In the genomic region with DNA sequence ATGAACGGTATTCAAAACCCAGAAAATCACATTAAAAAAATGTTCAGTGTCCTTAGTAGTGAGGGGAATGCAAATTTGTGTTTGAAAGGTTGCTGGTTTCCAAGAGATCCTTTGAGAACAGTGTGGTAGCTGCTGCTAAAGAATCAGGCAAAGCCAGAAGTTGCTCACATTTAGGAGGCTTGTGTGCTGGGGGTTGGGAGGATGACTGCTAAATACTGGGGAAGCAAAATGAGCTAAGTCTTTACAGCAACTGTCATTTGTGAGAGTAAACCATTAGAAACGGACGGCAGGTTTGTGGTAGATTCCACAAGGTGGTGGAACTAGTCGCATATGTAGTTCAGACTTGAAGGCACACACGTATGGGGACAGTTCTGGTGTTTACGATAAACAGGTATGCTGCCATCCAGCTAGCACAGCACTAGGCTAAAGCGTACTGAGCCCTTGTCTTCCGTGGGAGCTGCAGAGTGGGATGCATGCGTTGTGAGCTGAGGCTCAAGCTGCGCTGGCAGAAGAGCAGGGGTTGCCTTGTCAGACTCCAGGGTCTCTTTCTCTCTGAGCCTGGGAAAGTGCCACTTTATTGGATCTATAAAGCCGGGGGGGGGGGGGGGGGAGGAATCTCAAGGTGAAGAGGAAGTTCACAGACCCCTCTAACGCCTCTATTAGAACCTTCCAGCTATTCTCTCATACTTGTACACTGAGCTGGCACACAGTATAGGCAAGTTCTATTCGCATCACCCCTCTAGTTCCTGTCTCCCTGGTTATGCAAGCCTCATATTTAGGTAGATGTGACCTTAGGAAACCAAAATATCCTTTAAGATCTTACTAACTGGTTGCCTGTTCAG, we compare ENCODE assay signal across 11 mouse cellular contexts. TPM values are rescaled to one million over a fixed set of nuclear protein-coding genes. Genes with fewer than 3 reads are reported as not detected.
DNase-seq lines count a peak whose midpoint lies in the region; ATAC-seq and TF ChIP-seq lines count a peak whose summit lies in the region.
"Had no signal": no experiment of that assay in that cellular context is flagged by ENCODE, and none has a peak within 500 bp of the region (broad histone marks: within the 10 kb centered on the region; RNA-seq: fewer than 3 reads in every experiment).

No protein-coding gene starts in this region.

- peak; percentile 60; the same call in 1 of the 2 replicates for ATAC-seq in embryonic facial prominence, embryonic 11.5 days (replicated peaks; ENCODE audit: insufficient number of reproducible peaks, low FRiP score, low TSS enrichment, low read depth)
- ATAC-seq in hindbrain, embryonic 13.5 days (ENCODE audit: low FRiP score), result peak; percentile 79

- no peak for TF ChIP-seq CTCF in brain, embryonic 14.5 days (IDR thresholded peaks at IDR 0.05; ENCODE audit: borderline replicate concordance, extremely low read depth, insufficient read depth, insufficient read length)

- H3K4me3 ChIP-seq in embryonic facial prominence, embryonic 11.5 days (ENCODE audit: low read depth, low read length), result no peak overlapping the region
- peak overlapping the region; percentile 10; the same call in 1 of the 2 replicates for H3K4me3 ChIP-seq in hindbrain, embryonic 13.5 days
- peak overlapping the region; percentile 61 for H3K4me3 ChIP-seq in midbrain, embryonic 10.5 days
- H3K4me3 ChIP-seq: liver, embryonic 15.5 days had no signal

- no peak overlapping the region for H3K4me2 ChIP-seq in embryonic facial prominence, embryonic 11.5 days (ENCODE audit: low read depth, low read length)
- peak overlapping the region; percentile 58 for H3K4me2 ChIP-seq in hindbrain, embryonic 13.5 days
- H3K4me2 ChIP-seq: liver, embryonic 15.5 days had no signal

- DNase-seq in brain, embryonic 14.5 days (ENCODE audit: low read depth), result peak; percentile 85
- peak; percentile 3 for DNase-seq in embryonic facial prominence, embryonic 11.5 days (ENCODE audit: low spot score)
- peak; percentile 37 for DNase-seq in midbrain, embryonic 10.5 days (ENCODE audit: low spot score)
- no peak for DNase-seq in lung, postnatal 10 days
- no peak for DNase-seq in lung, postnatal 36 days
- DNase-seq in spleen, postnatal 36 days (ENCODE audit: low spot score in 2 of 2), result no peak
- DNase-seq in ovary, postnatal 10 days (ENCODE audit: low spot score), result no peak
- DNase-seq: adrenal gland, adult 2 months had no signal

- H3K4me1 ChIP-seq in embryonic facial prominence, embryonic 11.5 days (ENCODE audit: control insufficient read depth, insufficient read depth, low read length), result no peaks in the 10 kb centered on the region; the same call in 1 of the 2 replicates
- H3K4me1 ChIP-seq in hindbrain, embryonic 13.5 days (replicated peaks), result peaks cover 37% of the 10 kb centered on the region
- peaks cover 69% of the 10 kb centered on the region for H3K4me1 ChIP-seq in midbrain, embryonic 10.5 days
- H3K4me1 ChIP-seq: liver, embryonic 15.5 days had no signal

- TF ChIP-seq POLR2A in brain, embryonic 14.5 days (IDR thresholded peaks at IDR 0.05; ENCODE audit: borderline replicate concordance, extremely low read depth, insufficient read depth, insufficient read length, poor library complexity, severe bottlenecking), result no peak

- WGBS in embryonic facial prominence, embryonic 11.5 days, result 48% methylated on average over 12 of the region's 13 CpGs
- WGBS in hindbrain, embryonic 13.5 days, result 23% methylated on average over 12 of the region's 13 CpGs
- 27% methylated on average over 13 of the region's 13 CpGs for WGBS in midbrain, embryonic 10.5 days

- H3K27me3 ChIP-seq in embryonic facial prominence, embryonic 11.5 days (ENCODE audit: control insufficient read depth, insufficient read depth, low read length), result no peaks in the 10 kb centered on the region
- H3K27me3 ChIP-seq in hindbrain, embryonic 13.5 days, result no peaks in the 10 kb centered on the region
- no peaks in the 10 kb centered on the region for H3K27me3 ChIP-seq in midbrain, embryonic 10.5 days (ENCODE audit: low read depth, poor library complexity, severe bottlenecking)

- H3K9me3 ChIP-seq in embryonic facial prominence, embryonic 11.5 days (replicated peaks; ENCODE audit: control insufficient read depth, low read length), result no peaks in the 10 kb centered on the region
- no peaks in the 10 kb centered on the region for H3K9me3 ChIP-seq in hindbrain, embryonic 13.5 days
- H3K9me3 ChIP-seq in midbrain, embryonic 10.5 days (replicated peaks), result no peaks in the 10 kb centered on the region; the same call in 1 of the 2 replicates
- H3K9me3 ChIP-seq: liver, embryonic 15.5 days had no signal

- no peak overlapping the region for H3K9ac ChIP-seq in embryonic facial prominence, embryonic 11.5 days (replicated peaks; ENCODE audit: low read length)
- H3K9ac ChIP-seq in hindbrain, embryonic 13.5 days, result peak overlapping the region; percentile 55
- H3K9ac ChIP-seq: liver, embryonic 15.5 days had no signal

- no peak overlapping the region for H3K27ac ChIP-seq in embryonic facial prominence, embryonic 11.5 days (replicated peaks; ENCODE audit: low read depth, low read length)
- H3K27ac ChIP-seq in hindbrain, embryonic 13.5 days, result peak overlapping the region; percentile 87
- peak overlapping the region; percentile 86 for H3K27ac ChIP-seq in midbrain, embryonic 10.5 days (replicated peaks)
- H3K27ac ChIP-seq: kidney, postnatal 0 days; liver, embryonic 15.5 days had no signal

- no peaks in the 10 kb centered on the region for H3K36me3 ChIP-seq in embryonic facial prominence, embryonic 11.5 days (replicated peaks; ENCODE audit: control insufficient read depth, insufficient read depth, low read depth, low read length)
- H3K36me3 ChIP-seq in hindbrain, embryonic 13.5 days, result no peaks in the 10 kb centered on the region
- peaks cover 16% of the 10 kb centered on the region for H3K36me3 ChIP-seq in midbrain, embryonic 10.5 days
- H3K36me3 ChIP-seq: liver, embryonic 15.5 days had no signal

RNA-seq across cellular contexts. Expression of gene Fabp7, which starts 1.2 kb away (rescaled TPM):
- 924 and 1,133 TPM in 2 replicates for polyA plus RNA-seq in brain, embryonic 14.5 days (2012; rRNA removed)
- 215 and 244 TPM in 2 replicates for polyA plus RNA-seq in embryonic facial prominence, embryonic 11.5 days (2014; fragmentation: Nextera tagmentation; extraction: Ambion mirVana)
- polyA plus RNA-seq in hindbrain, embryonic 13.5 days (2015; fragmentation: Nextera tagmentation; extraction: Ambion mirVana), result 2,194 and 2,515 TPM in 2 replicates
- 467 and 736 TPM in 2 replicates for polyA plus RNA-seq in midbrain, embryonic 10.5 days (2016; fragmentation: Nextera tagmentation; extraction: Ambion mirVana)
- polyA plus RNA-seq: adrenal gland, adult 2 months had no signal

RNA-seq across cellular contexts. Expression of gene Smpdl3a, which starts 10.6 kb away (rescaled TPM):
- 15.9 and 18.3 TPM in 2 replicates for polyA plus RNA-seq in brain, embryonic 14.5 days (2012; rRNA removed)
- 10.0 and 11.0 TPM in 2 replicates for polyA plus RNA-seq in embryonic facial prominence, embryonic 11.5 days (2014; fragmentation: Nextera tagmentation; extraction: Ambion mirVana)
- 22.6 and 23.2 TPM in 2 replicates for polyA plus RNA-seq in hindbrain, embryonic 13.5 days (2015; fragmentation: Nextera tagmentation; extraction: Ambion mirVana)
- polyA plus RNA-seq in midbrain, embryonic 10.5 days (2016; fragmentation: Nextera tagmentation; extraction: Ambion mirVana), result 7.2 and 10.1 TPM in 2 replicates

Comparison
In these comparisons a context has a peak if more than half of its experiments do, and no peak if none do; other contexts are left out.
1. DNase-seq: peak in brain, embryonic 14.5 days (single experiment), embryonic facial prominence, embryonic 11.5 days (single experiment) and midbrain, embryonic 10.5 days (single experiment); none in lung, postnatal 10 days (single experiment), lung, postnatal 36 days (single experiment), spleen, postnatal 36 days (0 of 2) and ovary, postnatal 10 days (single experiment).